Mouse (Mus musculus) liver, adult 2 months (tissue): ENCODE results near the gene Ccdc84. TPM values are rescaled to one million over a fixed set of nuclear protein-coding genes. Genes with fewer than 3 reads are reported as not detected.
"Not testable (repeated sequence)": the region's sequence is repeated elsewhere in the genome, so short reads cannot be mapped to it uniquely, and the experiment has no call there.

ENCODE experiments used
- DNase-seq: peaks from one replicate; pipeline ENCODE4 v3.0.0-alpha.2; 2011; ENCODE audit warnings: low read depth, low spot score; ENCODE audit errors: extremely low read depth
- H3K27ac ChIP-seq: fragments of 200-500 bp; replicated peaks from 2 replicates; pipeline ENCODE4 v1.5.1; 2012; ENCODE audit warnings: low read depth, mild to moderate bottlenecking, control low read depth, inconsistent platforms, low read length; ENCODE audit not compliant: insufficient read depth
- H3K27me3 ChIP-seq: fragments of 200-500 bp; 2 replicates; pipeline ENCODE4 v1.6.1; 2012; ENCODE audit warnings: mild to moderate bottlenecking, moderate library complexity, low read length, inconsistent platforms; ENCODE audit not compliant: control insufficient read depth, insufficient read depth
- H3K36me3 ChIP-seq: fragments of 200-500 bp; 2 replicates; pipeline ENCODE4 v1.6.1; 2012; ENCODE audit warnings: low read length, inconsistent platforms; ENCODE audit not compliant: control insufficient read depth, insufficient read depth
- H3K4me1 ChIP-seq: fragments of 200-500 bp; 2 replicates; pipeline ENCODE4 v1.6.1; 2011; ENCODE audit warnings: low read length; ENCODE audit not compliant: control insufficient read depth, insufficient read depth
- H3K4me3 ChIP-seq: fragments of 200-500 bp; 2 replicates; pipeline ENCODE4 v1.5.1; 2011; ENCODE audit warnings: low read depth, mild to moderate bottlenecking, control low read depth, low read length, moderate library complexity; ENCODE audit not compliant: insufficient read depth
- H3K79me2 ChIP-seq: fragments of 200-500 bp; 2 replicates; pipeline ENCODE4 v1.6.1; 2012; ENCODE audit warnings: inconsistent platforms, mild to moderate bottlenecking, low read length, moderate library complexity; ENCODE audit not compliant: control insufficient read depth, insufficient read depth
- H3K9ac ChIP-seq: fragments of 200-500 bp; 2 replicates; pipeline ENCODE4 v1.6.1; 2012; ENCODE audit warnings: low read depth, mild to moderate bottlenecking, control low read depth, inconsistent platforms, low read length
- CTCF ChIP-seq: fragments of 200-500 bp; IDR thresholded peaks from 2 replicates; pipeline ENCODE4 v1.5.1; 2011; ENCODE audit warnings: low read depth, low read length, control low read depth
- POLR2A ChIP-seq: fragments of 200-500 bp; IDR thresholded peaks from 2 replicates; pipeline ENCODE4 v1.6.1; 2011; ENCODE audit warnings: low read length, control low read depth; ENCODE audit not compliant: insufficient read depth; ENCODE audit errors: extremely low read depth
- WGBS: fragments of 180-500 bp; shearing (Covaris S2); methylation state at CpG from one replicate; pipeline ENCODE4 v1.1.7; 2018; 5-methylcytosine and 5-hydroxymethylcytosine counted together
- polyA plus RNA-seq: library from polyadenylated mRNA; depleted of rRNA; stranded (reverse); fragments of >200 nt; gene quantifications from 2 replicates; pipeline ENCODE4 v1.2.3, GENCODE M21; 2012
- total RNA-seq: library from RNA; depleted of rRNA; stranded (reverse); fragments of >200 nt; gene quantifications from 2 replicates; pipeline ENCODE4 v1.2.3, GENCODE M21; 2014

Ccdc84 gene
- total and polyA plus RNA-seq, 2 experiments, result 8.8 to 22.0 TPM

GRCm38 (mm10) chr9:44420280-44420898 lies 2.0 kb upstream of the Ccdc84 start:
- no peak for DNase-seq

DNA sequence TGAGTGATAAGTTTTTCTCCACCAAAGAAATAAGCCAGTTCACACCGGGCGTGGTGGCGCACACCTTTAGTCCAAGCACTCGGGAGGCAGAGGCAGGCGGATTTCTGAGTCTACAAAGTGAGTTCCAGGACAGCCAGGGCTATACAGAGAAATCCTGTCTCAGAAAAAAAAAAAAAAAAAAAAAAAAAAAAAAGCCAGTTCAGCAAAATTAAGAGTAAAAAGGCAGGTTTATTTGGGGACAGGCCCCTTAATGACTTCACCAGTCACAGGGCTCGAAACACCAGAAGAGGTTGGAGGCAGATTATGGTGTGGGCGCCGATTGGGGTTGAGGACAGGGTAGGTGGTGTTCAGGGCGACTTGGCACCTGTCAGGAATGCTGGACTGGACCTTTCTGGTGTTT lies 1.4 kb upstream of the Ccdc84 start:
- not testable (repeated sequence) for H3K4me3 ChIP-seq, H3K4me1 ChIP-seq, DNase-seq, H3K27me3 ChIP-seq, H3K9ac ChIP-seq, H3K27ac ChIP-seq, H3K36me3 ChIP-seq, H3K79me2 ChIP-seq
- WGBS, result 96% methylated on average over 9 of the region's 9 CpGs

More at GRCm38 (mm10) chr9:44420280-44420898, 2.0 kb upstream of the Ccdc84 start:
- no peak overlapping the region for H3K9ac ChIP-seq
- H3K4me3 ChIP-seq, result no peak overlapping the region
- H3K36me3 ChIP-seq, result no peaks in the 10 kb centered on the region
- H3K79me2 ChIP-seq, result peaks cover 6% of the 10 kb centered on the region; the same call in 1 of the 2 replicates
- peaks cover 4% of the 10 kb centered on the region; the same call in 1 of the 2 replicates for H3K4me1 ChIP-seq
- H3K27me3 ChIP-seq, result no peaks in the 10 kb centered on the region
- no peak for TF ChIP-seq POLR2A
- TF ChIP-seq CTCF, result no peak
- no peak overlapping the region for H3K27ac ChIP-seq
- 72% methylated on average over 5 of the region's 5 CpGs for WGBS

GRCm38 (mm10) chr9:44417892-44418363 lies 441 bp downstream of the Ccdc84 start:
- peak overlapping the region; percentile 84 for H3K4me3 ChIP-seq
- peak overlapping the region; percentile 88 for H3K9ac ChIP-seq
- TF ChIP-seq CTCF (peak; percentile 80), POLR2A (peak; percentile 84)
- H3K79me2 ChIP-seq, result peaks cover 6% of the 10 kb centered on the region; the same call in 1 of the 2 replicates
- no peaks in the 10 kb centered on the region for H3K27me3 ChIP-seq
- peak; percentile 77 for DNase-seq
- H3K36me3 ChIP-seq, result peaks cover 3% of the 10 kb centered on the region
- H3K27ac ChIP-seq, result peak overlapping the region; percentile 71
- H3K4me1 ChIP-seq, result peaks cover 4% of the 10 kb centered on the region; the same call in 1 of the 2 replicates
- under 1% methylated on average over 38 of the region's 38 CpGs for WGBS

GRCm38 (mm10) chr9:44417156-44417891 lies 1.0 kb downstream of the Ccdc84 start:
- H3K27ac ChIP-seq, result peak overlapping the region; percentile 68
- DNase-seq, result no peak
- WGBS, result 4% methylated on average over 26 of the region's 26 CpGs
- no peaks in the 10 kb centered on the region for H3K27me3 ChIP-seq
- peaks cover 6% of the 10 kb centered on the region; the same call in 1 of the 2 replicates for H3K79me2 ChIP-seq
- H3K4me1 ChIP-seq, result peaks cover 4% of the 10 kb centered on the region; the same call in 1 of the 2 replicates
- TF ChIP-seq CTCF (no peak), POLR2A (no peak)
- peaks cover 7% of the 10 kb centered on the region for H3K36me3 ChIP-seq
- H3K4me3 ChIP-seq, result peak overlapping the region; percentile 84
- H3K9ac ChIP-seq, result peak overlapping the region; percentile 87

GRCm38 (mm10) chr9:44412781-44413180 lies 5.6 kb downstream of the Ccdc84 start:
- no peak for TF ChIP-seq CTCF
- TF ChIP-seq POLR2A, result no peak
- peaks cover 6% of the 10 kb centered on the region; the same call in 1 of the 2 replicates for H3K79me2 ChIP-seq
- no peak overlapping the region for H3K27ac ChIP-seq
- peaks cover 8% of the 10 kb centered on the region for H3K4me1 ChIP-seq
- H3K36me3 ChIP-seq, result peaks cover 34% of the 10 kb centered on the region
- H3K9ac ChIP-seq, result no peak overlapping the region
- no peak overlapping the region for H3K4me3 ChIP-seq
- no peak for DNase-seq
- H3K27me3 ChIP-seq, result no peaks in the 10 kb centered on the region
- WGBS, result 79% methylated on average over 2 of the region's 2 CpGs

GRCm38 (mm10) chr9:44412306-44412705 lies 6.1 kb downstream of the Ccdc84 start:
- H3K36me3 ChIP-seq, result peaks cover 34% of the 10 kb centered on the region
- no peak overlapping the region for H3K27ac ChIP-seq
- 71% methylated on average over 4 of the region's 4 CpGs for WGBS
- DNase-seq, result no peak
- no peak overlapping the region for H3K4me3 ChIP-seq
- peaks cover 7% of the 10 kb centered on the region for H3K4me1 ChIP-seq
- no peaks in the 10 kb centered on the region for H3K27me3 ChIP-seq
- no peak overlapping the region for H3K9ac ChIP-seq
- no peak for TF ChIP-seq CTCF
- TF ChIP-seq POLR2A, result no peak
- peaks cover 6% of the 10 kb centered on the region; the same call in 1 of the 2 replicates for H3K79me2 ChIP-seq
